Comparison of ENCODE assay signal across 44 mouse cellular contexts in the genomic region with DNA sequence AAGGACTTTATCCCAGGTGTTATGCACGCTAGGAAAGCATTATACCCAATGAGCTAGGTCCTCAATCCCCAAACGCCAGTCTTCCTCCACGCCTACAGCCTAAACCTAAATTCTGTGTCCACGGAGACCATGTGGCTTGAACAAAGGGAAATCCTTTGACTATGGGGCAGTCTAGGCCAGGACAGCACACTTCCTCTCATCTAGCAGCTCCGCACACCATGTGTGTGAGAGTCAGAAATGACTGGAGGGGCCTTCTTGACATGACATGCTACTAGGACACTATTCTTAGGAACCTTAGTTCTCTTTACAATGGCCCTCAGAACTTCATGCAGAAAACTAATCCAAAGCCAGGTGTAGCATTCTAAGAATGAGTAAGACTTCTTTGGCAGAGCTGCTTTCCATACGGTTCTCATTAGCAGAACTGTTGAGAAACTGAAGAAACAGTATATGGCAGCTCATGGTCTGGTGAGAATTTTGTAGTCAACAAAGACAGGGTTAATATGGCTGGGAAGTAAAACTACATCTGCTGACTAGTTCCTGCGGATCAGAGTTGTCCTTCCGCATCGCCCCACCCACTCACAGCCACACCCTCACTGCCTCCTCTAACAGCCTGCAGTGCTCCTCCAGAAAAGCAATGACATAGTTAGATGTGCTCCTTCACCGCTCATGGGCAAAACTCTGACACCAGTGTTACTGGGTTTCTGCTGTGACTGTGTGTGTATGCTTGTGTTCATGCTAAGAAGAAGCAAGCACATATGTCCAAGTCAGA. TPM values are rescaled to one million over a fixed set of nuclear protein-coding genes. Genes with fewer than 3 reads are reported as not detected.
"Had no signal": no experiment of that assay in that cellular context is flagged by ENCODE, and none has a peak within 500 bp of the region (broad histone marks: within the 10 kb centered on the region; RNA-seq: fewer than 3 reads in every experiment).

No protein-coding gene starts in this region.

- H3K4me3 ChIP-seq: heart, embryonic 13.5 days; heart, embryonic 15.5 days; hindbrain, embryonic 13.5 days; hindbrain, embryonic 15.5 days; kidney, embryonic 15.5 days; limb, embryonic 10.5 days; limb, embryonic 12.5 days; liver, embryonic 12.5 days had no signal

- H3K4me2 ChIP-seq: heart, embryonic 11.5 days; heart, embryonic 13.5 days; heart, embryonic 15.5 days; hindbrain, embryonic 13.5 days; hindbrain, embryonic 15.5 days; kidney, embryonic 15.5 days; limb, embryonic 12.5 days; liver, embryonic 12.5 days had no signal

- DNase-seq: gastrocnemius, postnatal 14 days; gastrocnemius, postnatal 36 days; heart, adult 18-20 months; heart, postnatal 14 days; heart, postnatal 36 days; kidney, adult 11 months; kidney, adult 2 months; kidney, adult 9 months; kidney, postnatal 14 days; kidney, postnatal 36 days; layer of hippocampus, adult 9-11 months; layer of hippocampus, postnatal 36 days; liver had no signal

- H3K9me3 ChIP-seq: heart, embryonic 13.5 days; heart, embryonic 15.5 days; hindbrain, embryonic 13.5 days; hindbrain, embryonic 15.5 days; kidney, embryonic 15.5 days; limb, embryonic 10.5 days; limb, embryonic 12.5 days; liver, embryonic 12.5 days had no signal

- ATAC-seq: hindbrain, postnatal 0 days; intestine, embryonic 16.5 days; liver, embryonic 12.5 days had no signal

- H3K27me3 ChIP-seq: heart, embryonic 13.5 days; heart, embryonic 15.5 days; hindbrain, embryonic 13.5 days; hindbrain, embryonic 15.5 days; kidney, embryonic 15.5 days; limb, embryonic 12.5 days; liver, embryonic 12.5 days had no signal

- H3K9ac ChIP-seq: heart, embryonic 13.5 days; heart, embryonic 15.5 days; hindbrain, embryonic 13.5 days; hindbrain, embryonic 15.5 days; kidney, embryonic 15.5 days; limb, embryonic 12.5 days; liver, embryonic 12.5 days; liver, embryonic 14.5 days had no signal

- H3K36me3 ChIP-seq: heart, embryonic 15.5 days had no signal

- H3K4me1 ChIP-seq: heart, embryonic 13.5 days; hindbrain, embryonic 13.5 days; hindbrain, embryonic 15.5 days; kidney, embryonic 15.5 days; limb, embryonic 10.5 days; limb, embryonic 12.5 days; liver, embryonic 12.5 days had no signal

- H3K27ac ChIP-seq: heart, embryonic 13.5 days; heart, embryonic 15.5 days; hindbrain, embryonic 13.5 days; hindbrain, embryonic 15.5 days; hindbrain, postnatal 0 days; kidney, embryonic 15.5 days; kidney, postnatal 0 days; limb, embryonic 10.5 days; limb, embryonic 12.5 days; liver, embryonic 12.5 days; liver, embryonic 14.5 days had no signal

RNA-seq across cellular contexts. Expression of gene Gm11027, which starts 48.7 kb away (rescaled TPM):
- total RNA-seq: gastrocnemius, adult 18-20 months; gastrocnemius, adult 8-10 months; gastrocnemius, postnatal 14 days; gastrocnemius, postnatal 36 days; heart, adult 18-20 months; heart, adult 8-10 months; heart, postnatal 14 days; heart, postnatal 36 days; hematopoietic stem cell, adult 5-6 weeks; hindbrain, postnatal 0 days; layer of hippocampus, adult 18-20 months; layer of hippocampus, adult 8-10 months; layer of hippocampus, postnatal 14 days; layer of hippocampus, postnatal 36 days; left cerebral cortex, adult 18-20 months; left cerebral cortex, adult 8-10 months; left cerebral cortex, postnatal 14 days; left cerebral cortex, postnatal 36 days had no signal
- polyA plus RNA-seq: frontal cortex, adult 2 months; gonadal fat pad, adult 2 months; heart, embryonic 11.5 days; heart, embryonic 13.5 days; heart, embryonic 15.5 days; heart, postnatal 0 days; hindbrain, embryonic 11.5 days; hindbrain, embryonic 13.5 days; hindbrain, embryonic 15.5 days; hindbrain, postnatal 0 days; intestine, embryonic 14.5 days; intestine, embryonic 16.5 days; kidney, adult 2 months; kidney, embryonic 15.5 days; kidney, postnatal 0 days; large intestine, adult 2 months; limb, embryonic 10.5 days; limb, embryonic 12.5 days; limb, embryonic 14.5 days; liver, embryonic 12.5 days; liver, embryonic 14.5 days had no signal
